Mouse (Mus musculus) hindbrain, embryonic 13.5 days (tissue): ENCODE data around the gene Tenm1. TPM values are rescaled to one million over a fixed set of nuclear protein-coding genes. Genes with fewer than 3 reads are reported as not detected.

ENCODE experiments used
- ATAC-seq: fragments of 200-750 bp; cut with Nextera tagmentation; 2 replicates; pipeline ENCODE4 v1.8.0; 2017; ENCODE audit warnings: moderate TSS enrichment; ENCODE audit not compliant: low FRiP score
- H3K27ac ChIP-seq: fragments of 300-500 bp; sonication (generic); 2 replicates; pipeline ENCODE4 v1.5.1; 2015; ENCODE audit warnings: inconsistent platforms, mild to moderate bottlenecking, moderate library complexity
- H3K27me3 ChIP-seq: fragments of 300-500 bp; sonication (generic); 2 replicates; pipeline ENCODE4 v1.6.1; 2015; ENCODE audit warnings: mild to moderate bottlenecking, inconsistent platforms
- H3K36me3 ChIP-seq: fragments of 300-500 bp; sonication (generic); 2 replicates; pipeline ENCODE4 v1.6.1; 2015; ENCODE audit warnings: mild to moderate bottlenecking, inconsistent platforms
- H3K4me1 ChIP-seq: fragments of 300-500 bp; sonication (generic); replicated peaks from 2 replicates; pipeline ENCODE4 v1.6.1; 2015; ENCODE audit warnings: inconsistent platforms
- H3K4me2 ChIP-seq: fragments of 300-500 bp; sonication (generic); 2 replicates; pipeline ENCODE4 v1.6.1; 2015; ENCODE audit warnings: inconsistent platforms, mild to moderate bottlenecking, moderate library complexity
- H3K4me3 ChIP-seq: fragments of 300-500 bp; sonication (generic); 2 replicates; pipeline ENCODE4 v1.5.1; 2015; ENCODE audit warnings: mild to moderate bottlenecking, inconsistent platforms
- H3K9ac ChIP-seq: fragments of 300-500 bp; sonication (generic); 2 replicates; pipeline ENCODE4 v1.6.1; 2015; ENCODE audit warnings: mild to moderate bottlenecking, inconsistent platforms
- H3K9me3 ChIP-seq: fragments of 300-500 bp; sonication (generic); 2 replicates; pipeline ENCODE4 v1.6.1; 2016; ENCODE audit warnings: inconsistent platforms
- WGBS: fragments of 180-500 bp; shearing (Covaris S2); methylation state at CpG from one replicate; pipeline ENCODE4 v1.1.7; 2015; 5-methylcytosine and 5-hydroxymethylcytosine counted together
- polyA plus RNA-seq: library from polyadenylated mRNA; unstranded; fragments of >200 nt; fragmentation: Nextera tagmentation; extraction: Ambion mirVana; gene quantifications from 2 replicates; pipeline ENCODE4 v1.2.1, GENCODE M21; 2015

The Tenm1 gene
- polyA plus RNA-seq, 1 experiment from 2014 or later, result 19.0 TPM

- Histone ChIP-seq H3K9ac (no peak within 1 kb of the TSS), H3K4me3 (no peak within 1 kb of the TSS), H3K4me1 (no peaks in the 10 kb centered on the region), H3K36me3 (no peaks in the 10 kb centered on the region), H3K4me2 (no peak within 1 kb of the TSS), H3K27ac (no peak within 1 kb of the TSS), H3K27me3 (no peaks in the 10 kb centered on the region), H3K9me3 (no peaks in the 10 kb centered on the region)
- ATAC-seq, result no peak
- WGBS, result 71% methylated on average over 13 of the region's 13 CpGs
Measured at GRCm38 (mm10) chrX:42502291-42503043, 926.5 kb downstream of the Tenm1 start, which contains the start of gene Sh2d1a. Gene Sh2d1a (plus strand): TSS chrX:42502453.

- Histone ChIP-seq H3K9me3 (no peaks in the 10 kb centered on the region), H3K4me2 (no peak overlapping the region), H3K4me3 (no peak overlapping the region), H3K4me1 (no peaks in the 10 kb centered on the region), H3K9ac (no peak overlapping the region), H3K27me3 (no peaks in the 10 kb centered on the region), H3K27ac (no peak overlapping the region), H3K36me3 (no peaks in the 10 kb centered on the region)
- ATAC-seq, result no peak
Measured at GRCm38 (mm10) chrX:42500538-42500937, 928.4 kb downstream of the Tenm1 start.

- H3K4me1 ChIP-seq, result no peaks in the 10 kb centered on the region
- 96% methylated on average over 8 of the region's 8 CpGs for WGBS
Measured at GRCm38 (mm10) chrX:42490336-42490735, 938.6 kb downstream of the Tenm1 start.

GRCm38 (mm10) chrX:42489446-42489845, 939.5 kb downstream of the Tenm1 start, which contains the start of gene Tex13c2:
Gene Tex13c2 (plus strand): TSS chrX:42489691.
- Histone ChIP-seq H3K4me3 (no peak within 1 kb of the TSS), H3K27me3 (no peaks in the 10 kb centered on the region), H3K36me3 (no peaks in the 10 kb centered on the region), H3K4me2 (no peak within 1 kb of the TSS), H3K4me1 (no peaks in the 10 kb centered on the region), H3K9ac (no peak within 1 kb of the TSS), H3K27ac (no peak within 1 kb of the TSS), H3K9me3 (no peaks in the 10 kb centered on the region)
- no peak for ATAC-seq
- WGBS, result 92% methylated on average over 16 of the region's 16 CpGs

More at GRCm38 (mm10) chrX:42490336-42490735, 938.6 kb downstream of the Tenm1 start:
- H3K9ac ChIP-seq, result no peak overlapping the region
- H3K27ac ChIP-seq, result no peak overlapping the region
- no peaks in the 10 kb centered on the region for H3K9me3 ChIP-seq
- ATAC-seq, result no peak
- H3K4me2 ChIP-seq, result no peak overlapping the region
- H3K4me3 ChIP-seq, result no peak overlapping the region
- no peaks in the 10 kb centered on the region for H3K27me3 ChIP-seq
- no peaks in the 10 kb centered on the region for H3K36me3 ChIP-seq

Other genes starting within 250 kb of the Tenm1 start
- gene Tex13c1, start 162.0 kb upstream of the Tenm1 start, polyA plus RNA-seq, result not detected in 2 replicates